Mouse (Mus musculus) midbrain, embryonic 14.5 days (tissue): ENCODE data around the gene Ssbp4. TPM values are rescaled to one million over a fixed set of nuclear protein-coding genes. Genes with fewer than 3 reads are reported as not detected.

Experiments used
- ATAC-seq: fragments of 200-750 bp; cut with Nextera tagmentation; 2 replicates; pipeline ENCODE4 v1.8.0; 2017; ENCODE audit warnings: moderate number of reproducible peaks, moderate library complexity; ENCODE audit not compliant: low FRiP score, low TSS enrichment
- DNase-seq: peaks from one replicate; pipeline ENCODE4 v3.0.0-alpha.2; 2015
- H3K27ac ChIP-seq: fragments of 300-500 bp; sonication (generic); replicated peaks from 2 replicates; pipeline ENCODE4 v1.5.1; 2014; ENCODE audit warnings: mild to moderate bottlenecking, low read depth, low read length, moderate library complexity
- H3K27me3 ChIP-seq: fragments of 300-500 bp; sonication (generic); 2 replicates; pipeline ENCODE4 v1.6.1; 2014; ENCODE audit warnings: low read length, control low read depth, mixed read lengths; ENCODE audit not compliant: control insufficient read depth, insufficient read depth
- H3K36me3 ChIP-seq: fragments of 300-500 bp; sonication (generic); 2 replicates; pipeline ENCODE4 v1.6.1; 2014; ENCODE audit warnings: low read length, control low read depth; ENCODE audit not compliant: control insufficient read depth, insufficient read depth
- H3K4me1 ChIP-seq: fragments of 300-500 bp; sonication (generic); 2 replicates; pipeline ENCODE4 v1.6.1; 2014; ENCODE audit warnings: mild to moderate bottlenecking, antibody characterized with exemption, low read length, control low read depth; ENCODE audit not compliant: control insufficient read depth, insufficient read depth
- H3K4me2 ChIP-seq: fragments of 300-500 bp; sonication (generic); 2 replicates; pipeline ENCODE4 v1.6.1; 2014; ENCODE audit warnings: mild to moderate bottlenecking, low read length, moderate library complexity
- H3K4me3 ChIP-seq: fragments of 300-500 bp; sonication (generic); replicated peaks from 2 replicates; pipeline ENCODE4 v1.5.1; 2014; ENCODE audit warnings: low read depth, low read length
- H3K9ac ChIP-seq: fragments of 300-500 bp; sonication (generic); replicated peaks from 2 replicates; pipeline ENCODE4 v1.6.1; 2014; ENCODE audit warnings: mild to moderate bottlenecking, low read length, moderate library complexity
- H3K9me3 ChIP-seq: fragments of 300-500 bp; sonication (generic); 2 replicates; pipeline ENCODE4 v1.6.1; 2016; ENCODE audit warnings: low read length, control low read depth, mixed read lengths; ENCODE audit not compliant: control insufficient read depth
- WGBS: fragments of 180-500 bp; shearing (Covaris S2); extraction: QIAGEN DNeasy Blood & Tissue Kit; methylation state at CpG from one replicate; pipeline ENCODE4 v1.1.7; 2014; 5-methylcytosine and 5-hydroxymethylcytosine counted together
- polyA plus RNA-seq: library from polyadenylated mRNA; unstranded; fragments of >200 nt; fragmentation: Nextera tagmentation; extraction: Ambion mirVana; gene quantifications from 2 replicates; pipeline ENCODE4 v1.2.1, GENCODE M21; 2014

The Ssbp4 gene
- polyA plus RNA-seq, 1 experiment from 2014 or later: 172 TPM

GRCm38 (mm10) chr8:70629574-70630531 is 21.2 kb upstream of the Ssbp4 start:
- peak; percentile 88 for ATAC-seq
- peak overlapping the region; percentile 62 for H3K4me2 ChIP-seq
- DNase-seq: peak; percentile 91
- 0 out of 2 replicates have a peak, but pooled peaks cover 6% of the 10 kb centered on the region for H3K27me3 ChIP-seq
- peak overlapping the region; percentile 50 for H3K9ac ChIP-seq
- peak overlapping the region; percentile 39 for H3K4me3 ChIP-seq
- H3K4me1 ChIP-seq: peaks cover 17% of the 10 kb centered on the region
- no peaks in the 10 kb centered on the region for H3K36me3 ChIP-seq
- H3K27ac ChIP-seq: peak overlapping the region; percentile 65
- WGBS: under 1% methylated on average over 60 of the region's 60 CpGs
- H3K9me3 ChIP-seq: no peaks in the 10 kb centered on the region

GRCm38 (mm10) chr8:70628986-70629490 is 20.4 kb upstream of the Ssbp4 start:
- H3K4me2 ChIP-seq: peak overlapping the region; percentile 62
- peak overlapping the region; percentile 39 for H3K4me3 ChIP-seq
- WGBS: 58% methylated on average over 7 of the region's 7 CpGs
- peak overlapping the region; percentile 50 for H3K9ac ChIP-seq
- peaks cover 17% of the 10 kb centered on the region for H3K4me1 ChIP-seq
- peak; percentile 23 for DNase-seq
- 0 out of 2 replicates have a peak, but pooled peaks cover 6% of the 10 kb centered on the region for H3K27me3 ChIP-seq
- H3K36me3 ChIP-seq: no peaks in the 10 kb centered on the region
- peak overlapping the region; percentile 65 for H3K27ac ChIP-seq
- ATAC-seq: peak; percentile 1; the same call in 1 of the 2 replicates
- no peaks in the 10 kb centered on the region for H3K9me3 ChIP-seq

GRCm38 (mm10) chr8:70627041-70627440 is 18.4 kb upstream of the Ssbp4 start:
- Histone ChIP-seq H3K4me3 (no peak overlapping the region), H3K36me3 (no peaks in the 10 kb centered on the region), H3K9ac (no peak overlapping the region), H3K4me2 (no peak overlapping the region), H3K9me3 (no peaks in the 10 kb centered on the region), H3K27me3 (0 out of 2 replicates have a peak, but pooled peaks cover 6% of the 10 kb centered on the region), H3K4me1 (peaks cover 17% of the 10 kb centered on the region), H3K27ac (no peak overlapping the region)
- DNase-seq (no peak), ATAC-seq (no peak)
- WGBS: 94% methylated on average over 5 of the region's 5 CpGs

GRCm38 (mm10) chr8:70625104-70625503 is 16.4 kb upstream of the Ssbp4 start:
- H3K4me1 ChIP-seq: peaks cover 9% of the 10 kb centered on the region
- no peak overlapping the region for H3K9ac ChIP-seq
- H3K27me3 ChIP-seq: no peaks in the 10 kb centered on the region
- DNase-seq (peak; percentile 63), ATAC-seq (no peak)
- H3K4me3 ChIP-seq: no peak overlapping the region
- H3K4me2 ChIP-seq: no peak overlapping the region
- H3K9me3 ChIP-seq: no peaks in the 10 kb centered on the region
- no peaks in the 10 kb centered on the region for H3K36me3 ChIP-seq
- 20% methylated on average over 5 of the region's 5 CpGs for WGBS
- no peak overlapping the region for H3K27ac ChIP-seq

GRCm38 (mm10) chr8:70622220-70622619 is 13.5 kb upstream of the Ssbp4 start:
- no peak overlapping the region for H3K27ac ChIP-seq
- no peak overlapping the region for H3K4me2 ChIP-seq
- 71% methylated on average over 3 of the region's 3 CpGs for WGBS
- ATAC-seq (no peak), DNase-seq (no peak)
- H3K9me3 ChIP-seq: no peaks in the 10 kb centered on the region
- no peaks in the 10 kb centered on the region for H3K36me3 ChIP-seq
- H3K4me3 ChIP-seq: no peak overlapping the region
- H3K9ac ChIP-seq: no peak overlapping the region
- no peaks in the 10 kb centered on the region for H3K27me3 ChIP-seq
- no peaks in the 10 kb centered on the region for H3K4me1 ChIP-seq

GRCm38 (mm10) chr8:70618888-70619334 is 10.2 kb upstream of the Ssbp4 start:
- Histone ChIP-seq H3K27ac (no peak overlapping the region), H3K4me2 (no peak overlapping the region), H3K27me3 (no peaks in the 10 kb centered on the region), H3K9ac (no peak overlapping the region), H3K9me3 (no peaks in the 10 kb centered on the region), H3K4me3 (no peak overlapping the region), H3K4me1 (no peaks in the 10 kb centered on the region), H3K36me3 (no peaks in the 10 kb centered on the region)
- ATAC-seq: no peak
- peak; percentile 31 for DNase-seq
- WGBS: 21% methylated on average over 9 of the region's 9 CpGs

GRCm38 (mm10) chr8:70617985-70618384 is 9.3 kb upstream of the Ssbp4 start:
- no peak overlapping the region for H3K4me3 ChIP-seq
- WGBS: 77% methylated on average over 11 of the region's 11 CpGs
- no peak overlapping the region for H3K9ac ChIP-seq
- DNase-seq (no peak), ATAC-seq (no peak)
- no peaks in the 10 kb centered on the region for H3K36me3 ChIP-seq
- H3K27ac ChIP-seq: no peak overlapping the region
- H3K4me1 ChIP-seq: no peaks in the 10 kb centered on the region
- H3K27me3 ChIP-seq: no peaks in the 10 kb centered on the region
- H3K4me2 ChIP-seq: no peak overlapping the region
- H3K9me3 ChIP-seq: no peaks in the 10 kb centered on the region

GRCm38 (mm10) chr8:70616645-70617044 is 8.0 kb upstream of the Ssbp4 start:
- H3K4me1 ChIP-seq: no peaks in the 10 kb centered on the region
- no peaks in the 10 kb centered on the region for H3K36me3 ChIP-seq
- H3K4me2 ChIP-seq: no peak overlapping the region
- no peaks in the 10 kb centered on the region for H3K27me3 ChIP-seq
- H3K27ac ChIP-seq: no peak overlapping the region
- no peak for ATAC-seq
- 57% methylated on average over 11 of the region's 11 CpGs for WGBS
- no peak overlapping the region for H3K9ac ChIP-seq
- H3K4me3 ChIP-seq: no peak overlapping the region
- no peaks in the 10 kb centered on the region for H3K9me3 ChIP-seq
- DNase-seq: no peak
